Mouse (Mus musculus) telencephalon, adult 2 months (tissue): ENCODE results near the gene Cyct.
A peak's percentile ranks its signal among the peaks of the same experiment; 100 is the strongest.

Experiments used
- DNase-seq: peaks from one replicate; pipeline ENCODE4 v3.0.0-alpha.2; 2011; ENCODE audit warnings: low read depth, low spot score

The Cyct gene

GRCm38 (mm10) chr2:76360226-76360625 is at the start of gene Cyct:
Gene Cyct (minus strand): TSS chr2:76360450.
- DNase-seq = no peak

- no peak for DNase-seq
These were observed 49.7 kb upstream of the Cyct start for GRCm38 (mm10) chr2:76409986-76410385.

DNA sequence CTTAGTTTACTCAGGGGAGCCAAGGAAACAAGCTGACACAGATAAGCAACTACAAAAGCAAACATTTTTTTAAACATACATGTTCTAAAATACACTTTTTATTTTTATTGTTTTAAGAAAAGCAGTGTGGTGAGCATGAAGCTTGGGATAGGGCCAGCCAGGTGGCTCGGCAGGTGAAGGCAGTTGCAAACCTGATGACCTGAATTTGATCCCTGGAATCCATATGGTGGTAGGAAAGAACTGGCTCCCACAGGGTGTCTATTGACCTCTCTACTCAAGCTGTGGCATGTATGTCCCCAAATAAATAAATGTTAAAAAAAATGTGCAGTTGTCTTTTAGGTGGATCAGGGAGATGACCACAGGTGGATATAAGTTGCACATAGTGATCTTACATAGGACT is 49.3 kb upstream of the Cyct start:
- DNase-seq = no peak

GRCm38 (mm10) chr2:76406937-76407441 is 46.7 kb upstream of the Cyct start:
- DNase-seq = no peak

- no peak for DNase-seq
These were observed 46.1 kb upstream of the Cyct start, which contains the start of gene Osbpl6 for GRCm38 (mm10) chr2:76406151-76406936. Gene Osbpl6 (plus strand): TSS chr2:76406508.

GRCm38 (mm10) chr2:76405596-76406150 is 45.4 kb upstream of the Cyct start:
- no peak for DNase-seq

DNA sequence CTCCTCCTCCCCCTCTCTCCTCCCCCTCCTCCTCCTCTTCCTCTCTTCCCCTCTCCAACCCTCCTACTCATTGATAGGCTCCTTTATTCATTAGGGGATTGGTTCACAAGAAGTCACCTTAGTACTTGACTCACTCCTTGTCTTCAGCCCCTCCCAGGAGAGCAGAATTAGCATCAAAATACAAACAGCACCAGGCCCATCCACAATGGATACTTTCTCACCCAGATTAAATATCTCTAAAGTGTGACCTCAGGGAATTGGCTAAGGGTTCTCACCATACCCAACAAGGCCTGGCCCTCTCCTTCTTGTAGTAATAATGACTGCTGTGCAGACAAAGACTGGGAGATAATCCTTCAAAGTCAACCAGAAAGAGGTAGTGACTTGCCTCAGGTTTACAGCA is 39.9 kb upstream of the Cyct start:
- DNase-seq = no peak

DNA sequence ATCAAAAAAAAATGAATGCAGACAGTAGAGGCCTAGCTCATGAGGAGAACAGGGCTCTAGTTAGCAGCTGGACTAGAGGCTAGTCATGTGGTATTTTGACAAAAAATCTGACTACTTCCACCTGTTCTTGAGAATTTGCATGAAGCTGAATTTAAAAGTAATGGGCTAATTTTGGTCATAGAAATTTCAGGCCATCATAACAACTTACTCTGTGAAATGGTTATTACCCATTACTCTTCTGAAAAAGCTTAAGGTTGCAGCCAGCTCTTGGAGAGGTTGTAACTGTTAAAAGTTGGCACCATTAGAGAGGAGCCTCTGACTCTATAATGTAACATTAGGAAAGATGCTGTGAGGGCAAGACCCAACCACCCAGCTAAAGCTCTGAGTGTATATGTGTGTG is 26.3 kb upstream of the Cyct start:
- DNase-seq = no peak

- DNase-seq = no peak
These were observed 18.4 kb upstream of the Cyct start for GRCm38 (mm10) chr2:76378646-76379045.

DNA sequence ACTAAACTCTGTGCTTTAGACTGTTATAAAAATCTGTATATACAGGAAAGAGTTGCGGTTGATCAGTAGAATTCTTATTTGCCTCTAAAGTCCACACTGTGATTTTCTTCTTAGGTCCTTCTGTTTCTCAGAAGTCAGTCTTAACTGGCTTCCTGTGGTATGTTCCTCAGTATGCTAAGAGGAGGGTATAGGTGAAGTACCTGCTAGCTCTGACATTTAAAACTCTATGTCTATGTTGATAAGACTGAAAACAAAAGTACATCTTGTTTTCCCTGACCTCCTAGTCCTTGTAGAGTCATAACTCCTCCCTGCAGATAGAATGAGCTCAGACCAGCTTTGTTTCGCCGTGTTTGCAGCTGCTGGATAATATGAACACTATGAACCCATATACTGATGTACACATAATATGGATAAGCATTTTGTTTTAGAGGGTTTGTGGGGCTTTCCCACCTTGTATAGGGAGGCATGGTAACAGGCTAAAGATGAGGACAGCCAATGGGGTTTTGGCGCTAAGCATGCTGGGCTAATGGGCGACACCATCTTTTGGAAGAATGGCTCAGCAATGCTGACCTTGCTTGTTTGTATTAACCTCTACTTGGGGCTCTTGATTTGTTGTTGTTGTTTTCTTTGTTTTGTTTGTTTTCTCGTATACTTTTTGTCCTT is 14.4 kb upstream of the Cyct start:
- no peak for DNase-seq

GRCm38 (mm10) chr2:76372244-76372643 is 12.0 kb upstream of the Cyct start:
- DNase-seq = no peak

DNA sequence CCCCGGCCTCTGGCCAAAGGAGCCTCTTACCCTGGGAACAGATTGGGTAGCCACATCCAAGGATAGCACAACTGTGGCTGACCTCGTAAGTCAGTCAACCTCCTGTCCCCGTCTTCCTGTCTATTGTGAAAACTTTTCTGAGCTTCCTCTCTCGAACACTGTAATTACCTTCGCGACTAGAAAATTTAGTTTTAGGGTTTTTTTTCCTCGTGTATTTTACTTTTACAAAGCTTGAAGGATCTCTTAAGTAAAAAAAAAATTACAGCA is 10.3 kb upstream of the Cyct start:
- DNase-seq = no peak

DNA sequence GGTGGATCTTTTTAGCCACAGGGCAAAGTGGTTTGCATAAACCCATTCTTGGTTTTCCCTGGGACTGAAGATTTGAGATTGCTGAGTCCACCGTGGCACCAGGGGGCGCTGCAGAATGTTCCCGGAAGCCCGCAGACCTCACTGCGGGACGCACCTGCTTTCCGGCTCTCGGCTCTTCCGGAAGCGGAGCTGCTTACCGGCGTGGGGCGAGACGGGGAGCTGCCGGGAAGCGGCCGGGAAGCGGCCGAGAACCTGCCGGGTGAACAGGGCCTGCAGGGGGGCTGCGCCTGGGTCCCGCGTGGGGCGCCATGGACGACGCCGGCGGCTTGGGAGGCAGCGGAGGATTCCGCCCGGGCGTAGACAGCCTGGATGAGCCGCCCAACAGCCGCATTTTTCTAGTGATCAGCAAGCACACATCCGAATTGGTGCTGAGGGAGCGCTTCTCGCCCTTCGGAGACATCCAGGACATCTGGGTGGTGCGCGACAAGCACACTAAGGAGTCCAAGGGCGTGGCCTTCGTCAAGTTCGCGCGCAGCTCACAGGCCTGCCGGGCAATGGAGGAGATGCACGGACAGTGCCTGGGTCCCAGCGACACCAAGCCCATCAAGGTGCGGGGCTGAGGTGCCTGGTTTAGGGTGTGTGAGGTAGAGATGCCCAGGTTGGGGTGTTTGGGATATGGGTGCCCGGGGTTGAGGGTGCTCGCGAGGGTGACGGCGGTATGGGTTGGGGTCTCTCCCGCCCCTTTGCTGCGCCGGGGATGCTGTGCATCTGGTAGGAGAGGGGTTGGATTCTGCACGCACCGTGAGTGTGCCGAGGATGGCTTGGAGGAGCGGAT is 9.8 kb upstream of the Cyct start, which contains the start of gene Rbm45:
Gene Rbm45, plus strand, starts transcription at position 164 of the 835 bp plus-strand sequence.
- peak; percentile 76 for DNase-seq

DNA sequence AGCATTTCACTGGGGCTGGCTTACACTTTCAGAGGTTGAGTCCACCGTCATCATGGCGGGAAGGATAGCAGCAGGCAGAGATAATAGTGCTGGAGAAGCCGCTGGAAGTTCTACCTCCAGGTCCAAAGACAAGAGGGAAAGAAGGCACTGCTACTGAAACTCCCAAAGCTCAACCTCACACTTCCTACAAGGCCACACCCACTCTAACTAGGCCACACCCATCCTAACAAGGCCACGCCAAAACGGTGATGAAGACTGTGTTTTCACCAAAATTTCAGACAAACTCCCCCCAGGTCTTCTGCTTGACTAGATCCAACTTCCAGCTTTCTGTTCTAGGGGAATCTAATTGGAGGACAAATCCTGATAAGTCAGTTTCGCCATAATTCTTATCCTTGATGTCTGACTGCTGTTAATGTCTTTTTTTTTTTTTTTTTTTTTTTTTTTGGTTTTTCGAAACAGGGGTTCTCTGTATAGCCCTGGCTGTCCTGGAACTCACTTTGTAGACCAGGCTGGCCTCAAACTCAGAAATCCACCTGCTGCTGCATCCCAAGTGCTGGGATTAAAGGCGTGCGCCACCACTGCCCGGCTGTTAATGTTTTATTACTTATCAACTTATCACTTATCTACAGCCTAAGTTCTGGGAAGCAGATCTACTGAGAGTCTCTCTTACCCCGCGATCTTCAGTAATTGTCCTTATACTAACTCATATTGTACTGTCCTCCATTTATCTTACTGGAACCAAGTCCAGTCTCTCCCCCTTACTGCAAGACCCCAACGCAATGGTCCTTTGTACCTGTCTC is 8.8 kb upstream of the Cyct start:
- no peak for DNase-seq

DNA sequence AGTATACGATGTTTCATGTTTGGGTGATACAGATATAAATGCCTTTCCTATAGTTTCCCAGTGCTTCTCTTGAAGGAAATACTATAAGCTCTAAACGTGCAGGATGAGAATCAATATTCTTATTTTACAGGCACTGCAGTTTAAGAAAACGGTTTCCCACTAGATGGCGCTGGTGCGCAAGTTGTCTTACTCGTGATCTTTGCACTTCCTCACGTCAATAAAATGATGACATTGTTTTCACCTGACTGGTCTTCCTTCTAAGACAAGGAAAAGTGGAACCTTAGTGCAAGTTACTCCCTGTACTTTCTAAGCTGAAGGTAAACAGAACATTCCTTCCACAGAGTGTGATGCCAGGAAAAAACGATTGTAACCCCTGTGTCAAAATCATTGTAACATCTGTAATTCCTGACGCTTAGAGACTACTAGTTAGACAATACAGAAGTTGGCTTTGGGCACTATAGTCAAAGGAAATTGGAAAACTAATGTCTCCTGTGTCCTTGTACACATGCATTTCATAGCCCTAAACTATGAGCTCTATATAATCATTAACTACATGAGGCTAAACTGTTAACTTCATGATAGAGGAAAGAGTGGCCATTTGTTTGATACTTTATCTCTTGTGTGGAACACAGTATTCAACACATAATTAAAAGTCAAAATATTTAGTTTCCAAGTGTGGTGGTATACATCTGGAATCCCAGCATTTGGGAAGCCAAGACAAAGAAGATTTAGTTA is 7.1 kb upstream of the Cyct start:
- peak; percentile 46 for DNase-seq

GRCm38 (mm10) chr2:76365811-76366210 is 5.6 kb upstream of the Cyct start:
- no peak for DNase-seq

DNA sequence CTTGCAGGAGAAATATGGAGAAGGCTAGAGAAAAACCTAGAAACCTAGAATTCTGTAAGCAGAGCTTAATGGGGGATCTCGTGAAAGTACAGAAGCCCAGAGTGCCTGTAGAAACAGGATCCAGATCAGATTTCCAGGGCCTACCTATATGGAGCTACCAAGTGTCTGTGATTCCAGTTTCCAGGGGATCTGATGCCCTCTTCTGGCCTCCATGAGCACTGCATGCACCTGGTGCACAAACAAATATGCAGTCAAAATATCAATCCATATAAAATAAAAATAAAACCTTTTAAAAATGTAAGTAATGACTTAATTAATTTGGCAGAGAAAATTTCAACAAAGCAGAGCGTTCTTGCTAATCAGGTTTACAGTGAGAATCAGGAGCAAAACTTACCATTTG is 1.9 kb upstream of the Cyct start:
- no peak for DNase-seq

DNA sequence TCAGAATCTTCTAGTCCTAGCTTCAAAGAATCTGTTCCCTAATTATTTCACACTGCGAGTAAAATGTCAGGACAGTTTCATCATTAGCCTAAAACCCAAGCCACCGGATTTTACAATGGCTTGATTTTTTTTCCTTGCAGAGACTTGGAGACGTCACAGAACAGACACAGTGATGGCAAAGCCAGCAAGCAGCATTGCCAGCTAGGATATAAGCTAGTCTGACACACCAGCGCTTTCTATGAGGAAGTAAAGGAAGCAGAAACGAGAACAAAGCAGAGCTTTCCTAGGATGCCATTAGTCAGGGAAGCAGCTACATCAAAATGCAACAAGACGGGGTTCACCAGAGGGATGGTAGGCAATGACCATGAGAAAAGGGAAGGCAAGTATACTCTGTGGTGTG is 12.4 kb downstream of the Cyct start:
- no peak for DNase-seq

- DNase-seq = no peak
These were observed 18.1 kb downstream of the Cyct start for GRCm38 (mm10) chr2:76342146-76342545.
